Mouse (Mus musculus) layer of hippocampus, postnatal 25 days (tissue): ENCODE results near the gene Olfr457. TPM values are rescaled to one million over a fixed set of nuclear protein-coding genes. Genes with fewer than 3 reads are reported as not detected.
"Not testable (repeated sequence)": the region's sequence is repeated elsewhere in the genome, so short reads cannot be mapped to it uniquely, and the experiment has no call there.

ENCODE experiments used
- DNase-seq, 2 experiments: peaks; one replicate each; pipeline ENCODE4 v3.0.0; 2022; ENCODE audit warnings: mixed read lengths in 2 of 2, low spot score in 1 of 2; ENCODE audit errors: extremely low spot score in 1 of 2
- total RNA-seq, 2 experiments: library from RNA; stranded (reverse); gene quantifications; 2 replicates each; pipeline ENCODE4 v1.2.3; 2021

Olfr457 gene
- not detected for total RNA-seq

- DNase-seq = no peak
Observed at GRCm38 (mm10) chr6:42476235-42476634, at the start of gene Olfr457. Olfr457 (minus strand) TSS chr6:42476335.

- no peak for DNase-seq
Observed at GRCm38 (mm10) chr6:42513461-42513860, 37.3 kb upstream of the Olfr457 start.

GRCm38 (mm10) chr6:42509311-42509710 lies 33.2 kb upstream of the Olfr457 start:
- no peak for DNase-seq

GRCm38 (mm10) chr6:42503478-42503877 lies 27.3 kb upstream of the Olfr457 start:
- DNase-seq = peak in 1 of 2 experiments; percentile 16

- no peak for DNase-seq
Observed at GRCm38 (mm10) chr6:42489731-42490130, 13.6 kb upstream of the Olfr457 start.

GRCm38 (mm10) chr6:42487114-42487513 lies 11.0 kb upstream of the Olfr457 start, which contains the start of gene Olfr456:
Olfr456 (minus strand) TSS chr6:42487214.
- DNase-seq = no peak

- DNase-seq = no peak
Observed at GRCm38 (mm10) chr6:42484633-42485032, 8.5 kb upstream of the Olfr457 start.

GRCm38 (mm10) chr6:42471298-42471697 lies 4.8 kb downstream of the Olfr457 start:
- not testable (repeated sequence) for DNase-seq

- DNase-seq = no peak
Observed at GRCm38 (mm10) chr6:42470542-42470941, 5.6 kb downstream of the Olfr457 start.

GRCm38 (mm10) chr6:42465096-42465495 lies 11.0 kb downstream of the Olfr457 start, which contains the start of gene Olfr458:
Olfr458 (minus strand) TSS chr6:42465196.
- no peak for DNase-seq

- no peak for DNase-seq
Observed at GRCm38 (mm10) chr6:42447381-42447780, 28.8 kb downstream of the Olfr457 start.

- DNase-seq = no peak
Observed at GRCm38 (mm10) chr6:42444491-42444890, 31.6 kb downstream of the Olfr457 start.

GRCm38 (mm10) chr6:42441395-42441794 lies 34.7 kb downstream of the Olfr457 start:
- no peak for DNase-seq

- DNase-seq = no peak
Observed at GRCm38 (mm10) chr6:42435490-42435889, 40.6 kb downstream of the Olfr457 start.

- no peak for DNase-seq
Observed at GRCm38 (mm10) chr6:42434446-42434845, 41.7 kb downstream of the Olfr457 start, which contains the start of gene Tas2r126. Tas2r126 (plus strand) TSS chr6:42434535.

GRCm38 (mm10) chr6:42433554-42433953 lies 42.6 kb downstream of the Olfr457 start:
- DNase-seq = no peak

- no peak for DNase-seq
Observed at GRCm38 (mm10) chr6:42426337-42426736, 49.8 kb downstream of the Olfr457 start.

GRCm38 (mm10) chr6:42424472-42424871 lies 51.7 kb downstream of the Olfr457 start:
- DNase-seq = no peak

- no peak for DNase-seq
Observed at GRCm38 (mm10) chr6:42421439-42421838, 54.7 kb downstream of the Olfr457 start.

GRCm38 (mm10) chr6:42419443-42419842 lies 56.7 kb downstream of the Olfr457 start:
- no peak for DNase-seq
